Mouse (Mus musculus): ENCODE measurements at regions not wholly inside any gene's neighbourhood (a gene's known extent, or its start where the extent isn't known, plus 50 kb on each side); places are given as distances from the start of the nearest gene placed in this dataset.
"Not testable (repeated sequence)": the region's sequence is repeated elsewhere in the genome, so short reads cannot be mapped to it uniquely, and the experiment has no call there.

DNA sequence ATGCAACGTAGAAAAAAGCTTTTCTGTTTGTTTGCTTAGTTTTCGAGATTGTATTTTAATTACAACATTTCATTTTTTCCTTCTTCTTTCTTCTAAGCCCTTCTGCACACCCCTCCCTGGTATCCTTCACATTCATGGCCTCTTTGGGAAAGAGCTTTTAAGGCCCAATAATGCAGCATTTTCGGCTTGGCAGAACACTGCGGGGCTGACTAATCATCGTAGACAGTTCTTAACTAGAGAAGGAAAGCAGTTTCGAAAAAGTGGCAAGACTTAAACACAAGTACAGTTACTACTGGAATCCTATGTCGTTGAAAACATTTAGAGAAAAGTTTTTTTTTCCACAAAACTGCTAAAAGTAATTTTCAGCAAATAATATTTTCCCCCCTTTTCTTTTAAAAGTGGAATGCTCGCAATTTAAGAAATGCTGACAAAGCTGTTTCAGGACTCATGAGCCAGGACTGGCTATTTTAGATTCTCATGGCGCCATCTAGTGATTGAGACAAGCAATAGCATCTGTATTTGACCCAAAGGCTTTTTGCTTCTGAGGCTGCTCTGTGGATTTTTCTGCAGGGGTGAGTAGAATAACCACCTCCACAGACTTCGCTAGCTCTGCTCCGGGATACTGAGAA lies 137.7 kb upstream of the Fam3c start:
- no peaks in the 10 kb centered on the region for H3K27me3 ChIP-seq (replicated peaks)
- no peaks in the 10 kb centered on the region for H3K36me3 ChIP-seq
- H3K4me2 ChIP-seq: no peak overlapping the region
- H3K9me3 ChIP-seq: no peaks in the 10 kb centered on the region
- WGBS: 36% methylated on average over 11 of the region's 11 CpGs
- H3K4me3 ChIP-seq (replicated peaks): no peak overlapping the region
- no peak overlapping the region for H3K27ac ChIP-seq
- H3K4me1 ChIP-seq: no peaks in the 10 kb centered on the region
- H3K9ac ChIP-seq: no peak overlapping the region
- peak; percentile 43; the same call in 1 of the 2 replicates for ATAC-seq (ENCODE audit: insufficient read depth, low FRiP score, low read depth)

DNA sequence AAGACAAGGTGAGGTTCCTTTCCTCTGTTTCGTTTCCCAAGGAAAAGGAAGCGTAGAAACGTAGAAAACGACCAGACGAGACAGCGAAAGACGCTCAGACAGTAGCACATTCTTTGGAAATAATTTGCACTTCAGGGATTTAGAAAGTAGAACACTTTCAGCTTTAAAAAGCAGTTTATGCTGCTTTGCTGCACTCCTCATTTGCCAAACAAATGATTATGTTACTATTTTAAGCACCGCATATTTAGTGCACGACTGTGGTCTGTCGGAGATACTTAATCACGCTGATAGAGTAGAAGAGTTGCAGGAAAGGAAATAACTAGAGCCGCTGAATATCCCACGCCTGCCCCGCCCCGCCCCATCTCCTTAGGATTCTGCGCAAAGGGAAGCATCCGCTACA lies 136.9 kb upstream of the Fam3c start:
- Histone ChIP-seq H3K9ac (no peak overlapping the region), H3K9me3 (no peaks in the 10 kb centered on the region), H3K4me2 (no peak overlapping the region), H3K27ac (no peak overlapping the region), H3K4me3 (replicated peaks) (no peak overlapping the region), H3K27me3 (replicated peaks) (no peaks in the 10 kb centered on the region), H3K4me1 (no peaks in the 10 kb centered on the region), H3K36me3 (no peaks in the 10 kb centered on the region)
- 82% methylated on average over 17 of the region's 17 CpGs for WGBS
- no peak for ATAC-seq (ENCODE audit: insufficient read depth, low FRiP score, low read depth)

GRCm38 (mm10) chr6:22490762-22491161 lies 134.7 kb upstream of the Fam3c start:
- Histone ChIP-seq H3K4me1 (no peaks in the 10 kb centered on the region), H3K36me3 (no peaks in the 10 kb centered on the region), H3K4me2 (no peak overlapping the region), H3K4me3 (replicated peaks) (no peak overlapping the region), H3K27ac (no peak overlapping the region), H3K27me3 (replicated peaks) (no peaks in the 10 kb centered on the region), H3K9me3 (no peaks in the 10 kb centered on the region), H3K9ac (no peak overlapping the region)
- no peak for ATAC-seq (ENCODE audit: insufficient read depth, low FRiP score, low read depth)
- WGBS: 62% methylated on average over 6 of the region's 6 CpGs

- no peak overlapping the region for H3K9ac ChIP-seq
- no peak overlapping the region for H3K4me3 ChIP-seq (replicated peaks)
- H3K36me3 ChIP-seq: no peaks in the 10 kb centered on the region
- no peak overlapping the region for H3K4me2 ChIP-seq
- H3K27ac ChIP-seq: no peak overlapping the region
- 68% methylated on average over 3 of the region's 3 CpGs for WGBS
- H3K27me3 ChIP-seq (replicated peaks): no peaks in the 10 kb centered on the region
- H3K4me1 ChIP-seq: no peaks in the 10 kb centered on the region
- no peaks in the 10 kb centered on the region for H3K9me3 ChIP-seq
- ATAC-seq (ENCODE audit: insufficient read depth, low FRiP score, low read depth): no peak
Measured at GRCm38 (mm10) chr6:22487467-22487866, 131.4 kb upstream of the Fam3c start.

DNA sequence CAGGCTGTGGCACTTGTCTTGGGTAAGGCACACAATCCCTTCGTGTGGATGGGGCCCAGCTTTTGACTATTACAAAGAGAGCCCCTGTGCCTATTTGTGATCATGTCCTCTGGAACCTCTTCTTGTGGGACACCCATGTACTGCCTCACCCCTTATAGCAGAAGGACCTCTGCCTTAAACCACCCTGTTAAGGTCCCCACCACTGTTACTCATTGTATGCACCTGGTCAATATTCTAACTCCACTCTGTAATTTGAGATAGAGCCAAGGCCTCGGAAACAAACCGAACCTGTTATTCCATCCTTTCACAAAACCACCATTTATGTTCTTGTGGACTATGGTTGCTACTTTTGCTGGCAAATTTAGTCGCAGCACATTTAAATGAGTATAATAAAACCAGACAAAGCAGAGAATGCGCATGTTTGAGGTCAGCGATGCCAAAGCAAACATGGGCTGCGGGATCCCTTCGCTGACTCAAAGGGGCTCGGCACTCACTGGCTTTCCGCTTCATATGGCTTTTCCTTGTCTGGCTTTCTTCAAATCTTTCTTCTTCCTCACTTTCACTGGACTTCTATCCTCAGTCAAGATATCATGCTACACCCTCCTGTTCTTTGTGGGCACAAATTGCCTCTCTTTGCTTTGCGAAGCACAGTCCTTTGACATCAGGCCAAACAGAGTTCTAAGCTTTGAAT lies 129.9 kb upstream of the Fam3c start:
- no peak for ATAC-seq (ENCODE audit: insufficient read depth, low FRiP score, low read depth)
- no peak overlapping the region for H3K4me3 ChIP-seq (replicated peaks)
- no peak overlapping the region for H3K4me2 ChIP-seq
- no peak overlapping the region for H3K9ac ChIP-seq
- no peak overlapping the region for H3K27ac ChIP-seq
- no peaks in the 10 kb centered on the region for H3K27me3 ChIP-seq (replicated peaks)
- H3K4me1 ChIP-seq: no peaks in the 10 kb centered on the region
- 62% methylated on average over 11 of the region's 11 CpGs for WGBS
- no peaks in the 10 kb centered on the region for H3K36me3 ChIP-seq
- H3K9me3 ChIP-seq: no peaks in the 10 kb centered on the region

GRCm38 (mm10) chr6:22482257-22482656 lies 126.2 kb upstream of the Fam3c start:
- H3K4me2 ChIP-seq; H3K4me3 ChIP-seq (replicated peaks); H3K4me1 ChIP-seq; H3K36me3 ChIP-seq; H3K27me3 ChIP-seq (replicated peaks); H3K9ac ChIP-seq; H3K27ac ChIP-seq; H3K9me3 ChIP-seq; ATAC-seq (ENCODE audit: insufficient read depth, low FRiP score, low read depth): not testable (repeated sequence)
- WGBS: 84% methylated on average over 4 of the region's 4 CpGs

GRCm38 (mm10) chr6:22474604-22475003 lies 118.6 kb upstream of the Fam3c start:
- Histone ChIP-seq H3K27me3 (replicated peaks) (no peaks in the 10 kb centered on the region), H3K9ac (no peak overlapping the region), H3K9me3 (no peaks in the 10 kb centered on the region), H3K36me3 (no peaks in the 10 kb centered on the region), H3K27ac (no peak overlapping the region), H3K4me3 (replicated peaks) (no peak overlapping the region), H3K4me2 (no peak overlapping the region), H3K4me1 (no peaks in the 10 kb centered on the region)
- WGBS: 75% methylated on average over 4 of the region's 4 CpGs
- no peak for ATAC-seq (ENCODE audit: insufficient read depth, low FRiP score, low read depth)

DNA sequence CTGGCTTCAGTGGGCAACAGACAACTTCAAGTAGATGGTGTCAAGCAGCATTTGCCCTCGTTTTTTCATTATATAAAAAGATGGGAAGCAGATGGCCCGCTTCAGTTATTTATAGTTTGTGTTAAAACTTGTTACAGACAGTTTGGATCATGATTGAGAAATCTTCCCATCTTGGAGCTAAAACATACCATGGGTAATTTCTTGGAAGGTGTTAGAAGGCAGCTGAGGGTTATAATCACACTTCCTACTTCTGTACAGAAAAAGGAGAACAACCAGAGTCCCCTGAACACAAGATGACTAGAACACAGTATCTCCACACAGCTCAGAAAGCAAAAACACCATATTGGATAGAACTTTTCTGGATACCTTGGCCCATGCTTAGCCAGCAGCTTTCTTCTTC lies 118.0 kb upstream of the Fam3c start:
- no peak for ATAC-seq (ENCODE audit: insufficient read depth, low FRiP score, low read depth)
- no peak overlapping the region for H3K4me2 ChIP-seq
- H3K4me3 ChIP-seq (replicated peaks): no peak overlapping the region
- no peaks in the 10 kb centered on the region for H3K36me3 ChIP-seq
- no peaks in the 10 kb centered on the region for H3K27me3 ChIP-seq (replicated peaks)
- H3K9me3 ChIP-seq: no peaks in the 10 kb centered on the region
- H3K9ac ChIP-seq: no peak overlapping the region
- H3K4me1 ChIP-seq: no peaks in the 10 kb centered on the region
- 63% methylated on average over 2 of the region's 2 CpGs for WGBS
- H3K27ac ChIP-seq: no peak overlapping the region

- not testable (repeated sequence) for H3K27me3 ChIP-seq (replicated peaks); H3K4me3 ChIP-seq (replicated peaks); H3K36me3 ChIP-seq; ATAC-seq (ENCODE audit: insufficient read depth, low FRiP score, low read depth); H3K9me3 ChIP-seq; H3K27ac ChIP-seq; H3K9ac ChIP-seq; H3K4me1 ChIP-seq; H3K4me2 ChIP-seq
- WGBS: 85% methylated on average over 5 of the region's 5 CpGs
Measured at GRCm38 (mm10) chr6:22472400-22472799, 116.4 kb upstream of the Fam3c start.

DNA sequence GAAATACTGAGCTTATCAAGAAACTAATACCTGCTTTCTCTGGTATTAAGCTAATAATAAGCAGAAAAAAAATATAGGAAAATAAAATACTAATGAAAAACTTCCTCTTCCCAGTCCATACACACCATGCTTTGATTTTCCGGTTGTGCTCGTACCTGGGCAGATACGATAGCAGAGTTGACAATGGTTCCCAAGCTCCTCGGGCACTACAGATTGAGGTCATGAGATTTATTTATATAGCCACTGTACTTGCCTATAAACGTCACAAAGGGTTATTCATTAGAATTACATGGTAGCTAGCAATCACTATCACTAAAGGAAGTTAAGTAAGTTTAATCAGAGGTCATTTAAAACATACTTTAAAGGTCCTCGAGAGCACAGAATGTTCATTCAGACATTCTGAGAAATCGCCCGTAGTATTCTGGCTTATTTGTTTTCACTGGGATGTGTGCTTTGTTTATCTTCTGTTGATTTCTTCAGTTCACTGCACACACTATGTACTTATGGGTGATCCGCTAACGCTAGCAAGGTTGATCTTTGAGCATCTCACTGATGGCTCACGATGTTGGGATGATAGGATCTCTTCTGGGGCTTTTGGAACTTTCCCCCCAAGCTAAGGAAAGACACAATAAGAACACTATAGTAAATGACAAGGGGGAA lies 111.4 kb upstream of the Fam3c start:
- no peaks in the 10 kb centered on the region for H3K27me3 ChIP-seq (replicated peaks)
- WGBS: 64% methylated on average over 11 of the region's 11 CpGs
- peak; percentile 83 for ATAC-seq (ENCODE audit: insufficient read depth, low FRiP score, low read depth)
- H3K4me1 ChIP-seq: no peaks in the 10 kb centered on the region
- H3K4me2 ChIP-seq: no peak overlapping the region
- no peaks in the 10 kb centered on the region for H3K9me3 ChIP-seq
- no peaks in the 10 kb centered on the region for H3K36me3 ChIP-seq
- H3K27ac ChIP-seq: no peak overlapping the region
- H3K4me3 ChIP-seq (replicated peaks): no peak overlapping the region
- no peak overlapping the region for H3K9ac ChIP-seq

DNA sequence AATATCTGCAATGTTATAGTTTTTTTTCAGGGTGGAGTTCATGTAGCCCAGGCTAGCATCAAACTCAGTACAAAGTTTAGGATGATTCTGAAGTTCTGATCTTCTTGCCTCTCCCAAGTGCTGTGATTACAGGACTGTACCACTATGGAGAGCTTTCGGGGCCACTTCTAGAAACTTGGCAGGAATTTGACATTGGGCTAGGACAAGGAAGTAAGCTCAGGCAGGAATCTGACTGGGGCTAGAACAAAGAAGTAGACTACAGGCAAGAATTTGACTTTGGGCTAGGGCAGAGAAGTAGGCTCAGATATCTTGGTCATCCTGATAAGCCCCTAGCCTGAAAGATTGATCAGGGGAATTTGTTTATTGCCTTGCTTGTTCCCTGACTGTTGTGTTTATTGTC lies 109.9 kb upstream of the Fam3c start:
- Histone ChIP-seq H3K27ac (no peak overlapping the region), H3K9me3 (no peaks in the 10 kb centered on the region), H3K27me3 (replicated peaks) (no peaks in the 10 kb centered on the region), H3K36me3 (no peaks in the 10 kb centered on the region), H3K9ac (no peak overlapping the region), H3K4me3 (replicated peaks) (no peak overlapping the region), H3K4me1 (no peaks in the 10 kb centered on the region), H3K4me2 (no peak overlapping the region)
- no peak for ATAC-seq (ENCODE audit: insufficient read depth, low FRiP score, low read depth)
- 77% methylated on average over 1 of the region's 1 CpGs for WGBS

DNA sequence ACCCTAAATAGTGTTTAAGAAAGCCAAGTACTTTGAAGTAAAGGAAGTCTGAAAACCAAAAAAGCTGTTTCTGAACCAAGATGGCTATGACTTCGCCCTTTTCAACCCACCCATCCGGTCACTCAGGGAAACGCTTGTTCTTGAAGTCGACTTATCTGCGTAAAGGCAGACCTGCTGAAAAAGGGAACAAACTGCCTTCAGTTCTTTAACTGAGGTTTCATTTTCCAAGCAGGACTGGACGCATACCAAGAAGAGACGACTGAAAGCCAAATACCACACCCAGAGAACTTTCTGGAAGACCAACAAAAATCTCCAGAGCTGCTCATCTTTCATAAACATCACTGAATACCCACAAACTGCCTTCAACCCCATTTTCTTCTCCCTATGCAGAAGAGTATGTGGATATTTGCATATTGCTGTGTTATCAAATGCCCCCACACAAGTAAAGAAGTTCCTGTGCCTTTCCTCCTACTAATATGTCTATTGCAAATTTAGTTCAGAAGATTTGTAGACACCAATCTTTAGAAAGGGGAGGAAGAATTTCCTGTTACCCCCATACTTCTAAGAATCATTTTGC lies 103.5 kb upstream of the Fam3c start:
- Histone ChIP-seq H3K9me3 (no peaks in the 10 kb centered on the region), H3K27me3 (replicated peaks) (no peaks in the 10 kb centered on the region), H3K27ac (no peak overlapping the region), H3K4me3 (replicated peaks) (no peak overlapping the region), H3K4me1 (no peaks in the 10 kb centered on the region), H3K9ac (no peak overlapping the region), H3K4me2 (no peak overlapping the region), H3K36me3 (no peaks in the 10 kb centered on the region)
- ATAC-seq (ENCODE audit: insufficient read depth, low FRiP score, low read depth): no peak
- 71% methylated on average over 7 of the region's 7 CpGs for WGBS
